Mouse (Mus musculus): ENCODE data around the gene Tirap. TPM values are rescaled to one million over a fixed set of nuclear protein-coding genes. Genes with fewer than 3 reads are reported as not detected.
"Not testable (repeated sequence)": the region's sequence is repeated elsewhere in the genome, so short reads cannot be mapped to it uniquely, and the experiment has no call there.

The Tirap gene
- total RNA-seq, 4 experiments from 2014 or later: 6.1 to 9.6 (median 6.5) TPM

DNA sequence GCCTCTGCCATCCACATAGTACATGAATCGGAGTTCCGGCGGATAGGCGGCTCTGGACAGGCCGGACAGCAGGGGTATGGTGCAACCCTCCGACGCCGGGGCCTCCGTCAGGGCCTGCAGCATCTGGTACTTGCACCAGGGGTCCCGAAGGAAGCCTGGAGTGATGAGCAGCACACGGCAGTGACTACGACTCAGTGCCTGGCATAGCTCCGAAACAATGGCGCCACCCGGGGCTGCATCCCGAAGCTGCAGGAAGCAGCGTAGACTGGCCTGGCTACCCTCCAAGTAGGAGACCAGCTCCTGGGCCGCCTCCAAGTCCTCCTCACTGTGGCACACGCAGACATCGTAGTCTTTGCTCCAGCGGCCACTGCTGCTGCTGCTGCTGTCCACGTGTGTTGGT is 11.4 kb downstream of the Tirap start:
- no peak for DNase-seq

DNA sequence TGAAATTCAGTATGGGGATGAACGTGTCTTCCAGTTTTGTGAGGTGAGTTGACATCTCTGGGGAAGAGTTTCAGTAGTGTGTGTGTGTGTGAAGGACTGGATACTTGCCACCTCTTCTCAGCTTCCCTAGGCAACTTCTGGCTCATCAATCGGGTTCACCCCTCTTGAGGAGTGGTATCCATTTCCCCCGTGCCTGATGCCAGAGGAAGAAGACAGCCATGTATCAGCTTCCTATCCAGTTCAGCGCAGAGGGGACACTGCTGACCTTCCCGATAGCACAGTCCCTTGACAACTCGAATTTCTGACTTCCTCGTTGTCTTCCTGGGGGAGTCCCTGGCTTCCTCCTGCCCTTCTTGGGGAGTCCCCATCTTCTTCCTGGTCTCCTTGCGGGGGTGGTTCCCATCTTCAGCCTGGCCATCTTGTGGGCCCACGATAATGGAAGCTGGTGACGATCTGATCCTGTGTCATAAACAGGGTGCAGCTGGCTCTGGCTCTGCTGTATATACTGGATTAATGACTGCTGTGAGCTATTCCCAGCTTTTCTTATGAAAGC is 12.7 kb downstream of the Tirap start:
- no peak for DNase-seq

DNA sequence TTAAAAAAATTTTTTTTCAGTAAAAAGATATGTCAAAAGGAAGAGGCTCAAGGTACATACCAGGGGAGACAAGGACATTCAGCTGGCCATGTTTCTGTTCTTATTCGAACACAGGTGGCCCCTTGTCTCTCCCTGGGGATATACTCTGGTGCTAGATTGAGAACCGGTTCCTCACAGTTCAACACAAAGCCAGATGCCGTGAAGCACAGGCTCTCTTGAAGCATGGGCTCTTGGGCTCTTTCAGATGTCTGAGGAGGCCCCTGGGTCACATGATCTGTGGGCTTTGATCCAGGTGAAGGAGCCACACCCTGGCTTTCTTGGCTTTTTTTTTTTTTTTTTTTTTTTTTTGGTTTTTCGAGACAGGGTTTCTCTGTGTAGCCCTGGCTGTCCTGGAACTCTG is 13.7 kb downstream of the Tirap start:
- no peak for DNase-seq

DNA sequence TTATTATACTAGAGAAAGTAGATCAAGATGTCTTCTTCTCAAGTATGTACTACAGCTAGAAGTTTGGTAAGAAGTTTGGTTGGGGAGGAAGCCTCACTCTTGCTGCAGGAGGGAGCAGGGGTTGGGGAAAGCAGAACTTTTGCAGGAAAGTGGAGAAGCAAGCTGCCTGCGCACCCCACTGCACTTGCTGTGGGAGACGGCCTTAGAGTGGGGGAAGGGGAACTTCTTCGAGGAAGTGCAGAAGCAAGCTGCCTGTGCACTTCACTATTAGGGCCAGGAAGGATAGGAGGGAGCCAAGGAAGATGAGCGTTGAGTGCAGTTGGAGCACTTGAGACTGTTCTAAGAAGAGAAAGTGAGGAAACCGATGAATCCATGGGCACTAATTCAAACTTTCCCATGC is 16.7 kb downstream of the Tirap start:
- DNase-seq: no peak

DNA sequence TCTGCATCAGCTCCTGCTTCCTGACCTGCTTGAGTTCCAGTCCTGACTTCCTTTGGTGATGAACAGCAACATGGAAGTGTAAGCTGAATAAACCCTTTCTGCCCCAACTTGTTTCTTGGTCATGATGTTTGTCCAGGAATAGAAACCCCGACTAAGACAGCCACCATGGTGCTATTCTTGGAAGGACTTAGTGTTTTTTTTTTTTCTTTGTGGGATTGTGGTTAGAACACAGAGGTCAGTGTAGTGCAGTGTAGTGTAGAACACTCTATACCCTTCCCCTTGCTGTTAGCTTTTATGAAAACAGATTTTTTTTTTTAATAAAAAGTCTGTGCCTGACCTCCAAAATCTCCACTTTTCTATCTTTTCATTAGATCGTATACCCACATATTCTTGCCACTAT is 17.3 kb downstream of the Tirap start:
- DNase-seq: no peak

DNA sequence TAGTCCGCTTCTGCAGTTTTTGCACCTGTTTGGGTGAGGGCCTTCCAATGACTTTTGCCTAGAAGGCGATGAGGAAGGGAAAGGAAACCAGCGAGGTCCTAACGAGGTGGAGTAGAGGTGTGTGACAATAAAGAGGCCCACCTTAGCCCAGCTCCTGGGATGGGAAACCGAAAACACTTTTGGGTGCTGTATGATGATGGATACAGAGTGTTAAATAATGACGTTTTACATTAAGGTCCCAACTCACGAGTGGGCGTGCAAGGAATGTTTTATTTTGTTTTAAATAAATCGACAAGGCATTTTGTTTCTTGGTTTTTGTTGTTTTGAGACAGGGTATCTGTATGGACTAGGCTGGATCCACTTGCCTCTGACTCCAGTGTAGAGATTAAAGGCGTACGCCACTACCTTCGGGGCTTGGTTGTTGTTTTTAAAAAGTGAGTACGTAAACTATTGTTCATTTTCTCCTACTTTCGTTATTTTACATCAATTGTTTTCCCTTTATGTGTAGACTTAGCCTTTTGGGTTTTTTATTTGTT is 23.9 kb downstream of the Tirap start:
- no peak for DNase-seq

DNA sequence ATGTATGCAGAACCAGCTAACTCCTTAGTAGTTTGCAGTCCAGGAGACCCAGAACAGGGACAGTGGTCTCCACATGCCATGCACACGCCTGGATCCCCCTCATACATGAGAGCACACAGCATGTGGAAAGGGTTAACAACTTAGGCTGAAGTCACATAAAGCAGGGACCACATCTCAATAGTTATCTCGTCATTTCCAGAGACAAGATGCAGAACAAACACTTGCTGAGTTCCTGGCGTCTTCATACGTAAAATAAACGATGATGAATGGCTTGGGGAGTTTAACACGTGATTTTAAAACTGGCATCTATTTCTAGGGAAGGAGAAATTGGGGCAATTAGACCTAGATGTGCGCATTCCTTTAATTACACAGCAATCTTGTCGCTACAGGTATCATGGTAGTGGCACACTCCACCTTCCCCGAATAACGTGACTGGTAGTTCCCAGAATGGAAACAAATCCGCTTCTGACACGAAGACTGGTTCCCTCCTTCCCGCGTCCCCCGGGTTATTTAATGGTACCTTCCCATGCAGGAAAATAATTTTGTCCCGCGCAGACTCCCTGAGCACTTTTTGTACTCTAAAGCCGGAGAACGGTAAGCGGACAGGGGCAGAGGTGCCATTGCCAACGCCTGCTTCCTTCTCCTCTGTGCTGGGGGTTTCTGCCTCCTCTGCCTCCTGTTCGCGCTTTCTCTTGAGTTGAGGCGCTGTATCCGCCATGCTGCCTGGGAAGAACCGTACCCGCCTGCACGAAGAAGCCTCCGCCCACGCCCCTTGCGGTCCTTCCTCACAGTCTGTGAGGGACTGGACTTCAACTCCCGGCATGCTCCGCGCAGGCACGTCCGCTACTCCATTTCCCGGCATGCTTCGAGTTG is 24.6 kb downstream of the Tirap start, which contains the start of gene Dcps:
TSS of gene Dcps (minus strand) at position 811 of the 873 bp plus-strand sequence.
- DNase-seq: peak; percentile 92

DNA sequence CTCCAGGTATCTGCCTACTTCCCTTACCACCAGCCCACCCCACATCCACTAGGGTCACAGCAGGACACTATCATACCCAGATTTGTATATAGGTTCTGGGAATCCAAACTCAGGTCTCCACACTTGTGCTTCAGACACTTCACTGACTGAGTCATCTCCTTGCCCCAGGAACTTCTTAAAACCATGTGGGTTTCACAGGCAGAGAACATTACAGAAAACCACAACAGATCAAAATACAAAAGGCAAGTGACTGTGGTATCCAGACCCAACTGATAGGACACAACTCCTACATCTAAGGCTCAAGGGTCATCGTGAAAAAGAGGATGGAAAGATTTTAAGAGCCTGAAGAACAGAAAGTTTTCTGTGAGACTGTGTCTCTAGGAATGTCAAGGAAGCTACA is 26.8 kb downstream of the Tirap start:
- DNase-seq: no peak

DNA sequence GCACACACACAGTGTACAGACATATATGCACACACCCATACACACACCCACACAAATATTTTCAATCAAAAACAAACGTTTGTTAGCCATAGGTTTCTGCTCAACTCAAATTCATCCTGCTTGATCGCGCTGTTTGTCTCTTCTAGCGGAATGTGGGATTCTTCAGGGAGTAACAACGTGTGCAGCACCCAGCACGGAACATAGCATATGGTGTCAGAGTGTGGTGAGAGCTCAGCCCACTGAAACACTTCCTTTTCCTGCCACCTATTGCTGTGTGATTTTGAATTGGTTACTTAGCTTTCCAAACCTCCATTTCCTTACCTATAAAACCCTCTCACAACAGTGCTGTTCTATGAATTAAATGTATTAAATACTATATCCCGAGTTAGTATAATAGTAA is 30.0 kb downstream of the Tirap start:
- DNase-seq: no peak

DNA sequence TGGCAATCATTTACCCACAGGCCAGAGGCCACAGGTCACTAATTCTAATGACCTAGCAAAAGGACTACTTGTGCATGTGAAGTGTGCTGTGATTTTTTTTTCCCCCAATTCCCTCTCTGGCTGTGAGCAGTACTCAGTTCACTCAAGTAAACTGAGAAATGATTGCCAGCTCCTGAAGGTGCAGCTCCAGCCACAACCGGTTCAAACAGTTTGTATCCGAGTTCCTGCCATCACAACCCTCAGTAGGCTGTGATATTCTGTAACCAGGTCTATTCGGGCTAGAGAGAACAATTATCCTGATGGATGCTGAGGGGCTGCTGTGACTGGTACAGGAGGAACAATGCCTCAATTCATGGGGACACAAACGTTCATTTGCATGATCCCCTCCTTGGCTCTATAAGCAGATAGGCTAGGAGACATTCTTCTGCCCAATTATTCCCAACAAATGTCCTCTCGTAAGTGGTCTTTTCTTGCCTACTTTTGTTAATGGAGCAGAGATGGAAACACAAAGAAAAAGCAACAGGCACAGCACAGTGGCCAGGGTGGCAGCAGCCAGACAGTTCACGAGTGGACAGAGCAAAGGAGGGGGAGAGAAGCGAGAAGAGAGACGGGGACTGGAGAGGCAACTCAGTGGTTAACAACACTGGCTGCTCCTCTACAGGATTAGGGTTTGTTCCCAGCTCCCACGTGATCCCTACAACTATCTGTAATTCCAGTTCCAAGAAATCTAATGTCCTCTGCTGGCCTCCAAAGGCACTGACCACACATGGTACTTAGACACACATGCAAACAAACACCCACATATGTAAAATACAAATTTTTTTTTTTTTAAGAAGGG is 33.1 kb downstream of the Tirap start:
- DNase-seq: no peak

DNA sequence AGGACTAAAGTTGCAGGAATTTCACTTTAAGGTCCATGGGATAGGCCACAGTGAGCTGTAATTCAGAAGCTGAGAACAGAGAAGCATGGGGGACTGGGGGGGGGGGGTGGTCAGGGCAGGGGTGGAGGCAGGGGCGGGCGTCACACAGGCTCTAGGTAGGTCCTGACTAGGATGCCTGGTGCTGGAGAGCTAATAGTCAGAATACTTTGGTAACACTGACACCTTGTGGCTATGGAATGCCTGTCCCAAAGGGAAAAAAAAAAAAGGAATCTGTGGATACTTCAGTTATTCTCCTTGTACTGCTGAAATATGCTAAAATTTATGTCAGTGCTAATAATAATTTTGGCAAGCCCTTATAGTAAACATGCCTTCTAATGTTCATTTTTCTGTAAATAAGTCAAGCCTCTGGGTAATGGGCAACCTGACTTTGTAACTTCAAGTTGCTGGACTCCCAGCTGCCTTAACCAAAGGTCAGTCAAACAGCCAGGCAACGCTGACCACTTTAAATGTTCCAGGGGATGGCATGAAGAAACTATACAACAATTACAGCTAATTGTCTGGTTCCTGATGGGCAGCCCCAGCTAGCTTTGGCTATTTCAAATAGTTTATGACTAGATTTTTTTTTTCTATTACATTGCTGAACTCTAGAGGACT is 33.8 kb downstream of the Tirap start:
- no peak for DNase-seq

DNA sequence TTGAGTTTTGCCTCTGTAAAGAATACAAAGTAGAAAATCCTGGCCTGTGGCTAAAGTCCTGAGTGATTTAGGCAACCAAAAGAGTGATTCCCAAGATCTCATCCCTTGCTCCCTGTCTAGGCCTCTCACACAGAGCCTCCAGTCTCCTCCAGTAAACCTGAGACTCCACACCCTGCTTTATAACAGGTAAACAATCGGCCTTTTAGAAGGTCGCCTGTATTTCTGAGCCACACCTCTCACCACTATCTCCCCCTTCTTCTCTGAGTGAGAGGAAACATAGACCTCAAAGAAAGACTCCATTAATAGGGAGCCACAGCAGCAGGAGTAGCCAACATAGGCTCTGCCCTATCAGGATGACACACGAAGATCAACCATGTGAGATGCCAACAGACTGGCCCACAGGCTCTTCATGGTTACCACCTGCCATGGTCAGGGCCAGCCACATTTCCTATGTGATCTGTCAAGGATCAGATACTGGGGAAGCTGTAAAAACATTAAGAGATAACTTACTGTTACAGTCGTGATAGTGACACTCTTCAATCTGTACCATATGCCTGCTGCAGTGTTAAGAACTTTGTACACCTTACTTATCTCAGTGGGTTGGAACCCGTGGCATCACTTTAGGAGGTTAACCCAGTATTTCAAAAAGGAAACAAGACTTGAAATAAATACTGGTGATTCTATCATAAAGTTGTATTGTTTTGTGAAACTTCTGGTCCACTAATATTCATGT is 35.8 kb downstream of the Tirap start:
- no peak for DNase-seq

DNA sequence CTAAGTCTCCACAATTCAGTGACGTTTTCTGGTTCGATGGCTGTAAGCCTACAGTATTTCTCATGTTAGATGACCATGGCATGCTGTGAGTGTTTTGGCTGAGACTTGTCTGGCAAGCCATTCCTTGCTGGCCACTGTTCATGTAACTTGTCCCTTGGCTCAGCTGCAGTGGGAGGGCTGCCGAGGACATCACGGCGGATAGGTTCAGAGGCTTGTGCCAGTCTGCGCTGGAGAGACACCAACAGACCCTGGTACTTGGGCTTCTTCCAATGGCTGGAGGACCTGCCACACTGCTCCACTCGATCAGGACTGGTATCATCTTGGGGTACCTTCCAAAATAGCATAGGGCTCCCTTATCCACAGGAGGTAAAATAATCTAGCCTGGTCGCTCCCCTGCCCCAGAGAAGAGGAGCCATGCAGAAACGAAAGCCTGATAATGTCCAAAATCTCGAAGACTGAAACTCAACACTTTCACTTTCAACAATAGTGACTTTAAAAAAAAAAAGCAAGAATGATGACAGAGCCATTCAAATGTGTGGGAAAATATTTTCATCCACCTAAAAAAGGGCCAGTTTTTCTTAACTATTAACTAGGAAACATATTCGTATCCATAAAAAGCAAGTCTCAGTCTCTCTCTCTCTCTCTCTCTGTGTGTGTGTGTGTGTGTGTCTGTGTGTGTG is 36.9 kb downstream of the Tirap start:
- DNase-seq: peak; percentile 15

DNA sequence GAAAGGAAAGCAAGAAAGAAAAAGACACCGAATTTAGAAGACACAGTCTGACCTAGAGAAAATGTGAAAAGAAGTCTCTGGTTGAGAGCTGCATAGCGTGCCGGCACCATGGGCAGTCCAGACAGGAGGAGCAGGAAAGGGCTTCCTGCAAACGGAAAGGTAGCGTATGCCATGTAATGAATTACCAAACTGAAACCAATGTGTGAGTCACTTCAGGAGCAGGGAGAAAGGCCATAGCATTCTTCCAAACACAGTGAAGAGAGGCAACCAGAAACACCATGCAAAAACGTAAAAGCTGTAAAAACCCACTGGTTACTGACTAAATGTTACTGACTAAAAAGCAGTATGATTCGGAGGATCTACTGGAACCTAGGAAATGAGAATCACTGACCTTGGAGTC is 38.4 kb downstream of the Tirap start:
- DNase-seq: no peak

DNA sequence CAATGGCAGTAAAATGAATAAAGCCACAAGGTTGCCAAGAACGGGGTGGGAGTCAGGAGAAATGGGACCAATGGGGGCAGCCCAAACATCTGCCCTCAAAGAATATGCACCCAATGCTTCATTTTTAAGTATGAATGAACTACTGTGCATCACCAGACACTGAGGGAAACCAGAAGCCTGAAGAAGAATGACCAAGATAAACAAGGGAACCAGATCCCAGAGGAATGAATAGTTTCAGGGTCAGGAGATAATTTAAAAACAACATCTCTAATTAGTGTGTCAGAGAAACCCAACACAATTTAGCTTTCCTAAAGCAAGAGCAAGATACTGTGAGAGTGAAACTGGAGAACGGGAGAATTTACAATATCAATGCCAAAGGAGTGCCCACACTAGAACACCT is 39.4 kb downstream of the Tirap start:
- DNase-seq: no peak

DNA sequence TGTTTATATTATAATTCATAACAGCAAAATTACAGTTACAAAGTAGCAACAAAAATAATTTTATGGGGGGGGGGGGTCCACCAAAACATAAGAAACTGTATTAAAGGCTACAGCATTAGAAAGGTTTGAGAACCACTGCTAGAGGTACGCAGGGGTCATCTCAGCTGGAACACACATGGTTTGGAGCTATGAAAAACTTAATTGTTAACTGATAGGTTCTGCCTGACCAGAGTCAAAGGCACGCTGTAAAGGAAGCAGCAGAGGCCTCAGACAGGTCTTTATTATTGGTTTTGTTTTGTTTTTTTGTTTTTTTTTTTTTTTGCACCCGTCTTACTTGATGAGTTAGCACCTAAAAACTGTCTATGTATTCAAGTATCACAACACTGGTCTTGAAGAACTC is 41.6 kb downstream of the Tirap start:
- DNase-seq: no peak

DNA sequence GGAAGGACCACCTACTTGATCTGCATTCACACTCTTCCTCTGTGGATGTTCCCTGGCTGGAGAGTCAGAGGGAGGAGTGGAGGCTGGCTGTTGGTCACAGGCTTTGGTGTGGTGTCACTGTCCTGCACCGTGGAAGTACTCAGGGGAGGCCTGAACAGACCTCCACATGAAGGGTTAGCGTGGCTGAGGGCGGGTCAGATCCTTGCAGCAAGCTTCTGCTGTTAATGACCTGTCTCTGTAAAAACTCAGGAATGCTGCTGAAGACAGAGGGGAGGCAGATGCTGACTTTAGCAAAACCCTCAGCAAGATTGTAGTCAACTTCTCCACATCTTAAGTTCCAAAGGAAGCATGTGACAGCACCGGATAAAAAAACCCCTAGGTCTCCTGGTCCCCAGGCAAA is 43.2 kb downstream of the Tirap start:
- no peak for DNase-seq

DNA sequence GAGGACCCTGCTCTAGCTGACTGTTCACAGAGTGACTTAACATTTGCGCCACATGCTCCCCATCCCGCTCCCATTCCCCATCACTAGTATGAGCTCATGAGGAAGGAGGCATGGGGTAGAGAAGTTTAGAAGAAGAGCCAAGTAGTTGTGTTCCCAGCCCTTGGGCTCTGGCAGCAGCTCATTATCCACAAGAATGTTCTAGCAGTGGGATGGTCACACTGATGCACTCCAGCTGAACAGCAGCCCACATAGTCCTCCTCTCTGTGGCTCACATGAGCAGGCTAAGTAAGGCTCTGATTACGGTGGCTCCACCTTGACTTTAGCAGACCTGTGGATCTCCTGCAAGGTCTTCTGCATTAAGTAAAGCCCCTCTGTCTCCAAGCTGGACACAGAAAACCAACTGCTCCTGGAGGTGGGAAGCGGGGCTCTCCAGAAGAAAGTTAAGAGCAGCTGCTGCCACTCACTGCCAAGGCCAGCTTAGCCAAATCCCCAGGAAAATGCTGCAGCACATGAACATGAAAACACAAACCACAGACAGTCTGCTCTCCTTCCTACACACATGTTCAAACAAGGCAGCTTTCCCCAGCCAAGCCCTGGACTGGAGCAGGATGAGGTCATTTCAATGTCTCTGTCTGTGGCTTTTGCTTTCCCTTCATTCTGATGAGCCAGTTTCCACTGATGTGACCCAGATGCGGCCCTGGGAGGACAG is 43.9 kb downstream of the Tirap start:
- DNase-seq: no peak

DNA sequence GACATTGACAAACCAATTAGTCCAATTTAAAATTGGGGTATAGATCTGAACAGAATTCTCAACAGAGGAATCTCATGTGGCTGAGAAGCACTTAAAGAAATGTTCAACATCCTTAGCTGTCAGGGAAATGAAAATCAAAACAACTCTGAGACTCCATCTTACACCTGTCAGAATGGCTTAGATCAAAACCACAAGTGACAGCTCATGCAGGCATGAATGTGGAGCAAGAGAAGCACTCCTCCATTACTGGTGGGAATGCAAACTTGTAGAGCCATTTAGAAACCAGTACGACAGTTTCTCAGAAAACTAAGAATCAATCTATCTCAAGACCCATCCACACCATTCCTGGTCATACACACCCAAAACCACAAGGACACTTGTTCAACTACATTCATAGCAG is 47.2 kb downstream of the Tirap start:
- DNase-seq: no peak

DNA sequence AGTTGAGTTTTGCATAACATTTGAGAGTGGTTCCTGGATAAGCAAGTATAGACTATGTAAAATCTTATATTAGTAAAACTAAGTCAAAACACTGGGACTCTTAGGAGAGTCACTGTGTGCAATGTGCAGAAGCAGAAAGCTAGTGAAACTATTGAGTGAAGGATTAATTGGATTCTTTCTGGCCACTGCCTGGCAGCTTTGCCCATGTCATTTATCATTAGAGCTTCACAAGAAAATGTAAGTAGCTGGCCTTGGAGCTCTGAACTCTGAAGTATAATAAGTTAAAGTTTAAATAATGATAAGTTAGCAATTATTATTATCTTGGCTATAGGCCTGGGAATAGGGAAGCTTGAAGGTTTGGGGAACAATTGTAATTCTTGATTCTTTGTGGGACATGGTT is 51.3 kb downstream of the Tirap start:
- not testable (repeated sequence) for DNase-seq

DNA sequence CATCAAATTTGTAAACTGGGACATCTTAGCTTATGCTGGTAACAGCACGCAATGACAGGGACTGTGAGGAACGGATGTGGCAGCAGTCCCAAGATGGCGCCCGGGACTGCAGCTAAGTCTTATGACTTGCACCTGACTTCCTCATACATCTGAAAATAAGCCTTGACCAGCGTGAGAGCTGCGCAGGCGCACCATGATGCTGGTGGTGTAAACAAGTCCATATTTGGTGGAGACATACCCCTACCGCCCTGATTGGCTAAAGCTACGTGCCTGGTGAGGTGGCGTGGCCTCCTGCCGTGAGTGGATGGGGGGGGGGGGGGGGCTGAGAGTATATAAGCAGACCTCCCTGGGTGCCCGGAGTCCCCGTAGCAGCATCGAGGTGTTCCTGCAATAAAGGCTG is 52.8 kb downstream of the Tirap start:
- not testable (repeated sequence) for DNase-seq

Measured in adrenal gland, adult 8-10 months (tissue).